Mouse (Mus musculus) ES-E14 (cell line): ENCODE results near the gene Ppan. TPM values are rescaled to one million over a fixed set of nuclear protein-coding genes. Genes with fewer than 3 reads are reported as not detected.
A peak's percentile ranks its signal among the peaks of the same experiment; 100 is the strongest.

Experiments
- DNase-seq: peaks from one replicate; pipeline ENCODE4 v3.0.0-alpha.2; 2013; ENCODE audit warnings: low read depth, low spot score
- H3K27ac ChIP-seq: 2 replicates; pipeline ENCODE4 v1.5.1; 2012; ENCODE audit warnings: low read depth, mild to moderate bottlenecking, low read length, moderate library complexity, mixed read lengths; ENCODE audit not compliant: poor library complexity, insufficient read depth, severe bottlenecking
- H3K36me3 ChIP-seq: 2 replicates; pipeline ENCODE4 v1.6.1; 2012; ENCODE audit warnings: mild to moderate bottlenecking, low read length, moderate library complexity, mixed read lengths; ENCODE audit not compliant: control insufficient read depth, poor library complexity, insufficient read depth, severe bottlenecking
- H3K4me1 ChIP-seq, 2 experiments: fragments of 150-350 bp in 1 of 2; sonication (generic) in 1 of 2; 2 replicates each; pipeline ENCODE4 v1.6.1; 2012; ENCODE audit warnings: low read length in 2 of 2, mild to moderate bottlenecking in 1 of 2, mixed read lengths in 1 of 2; ENCODE audit not compliant: control insufficient read depth in 2 of 2, insufficient read depth in 2 of 2, poor library complexity in 1 of 2
- H3K4me3 ChIP-seq, 2 experiments: fragments of 150-350 bp in 1 of 2; sonication (generic) in 1 of 2; 2 replicates each; pipeline ENCODE4 v1.5.1; 2012; ENCODE audit warnings: low read length in 2 of 2, low read depth in 1 of 2, mild to moderate bottlenecking in 1 of 2, mixed read lengths in 1 of 2; ENCODE audit not compliant: insufficient read depth in 1 of 2, poor library complexity in 1 of 2, severe bottlenecking in 1 of 2
- H3K9ac ChIP-seq: 2 replicates; pipeline ENCODE4 v1.6.1; 2012; ENCODE audit warnings: low read depth, mild to moderate bottlenecking, low read length, mixed read lengths; ENCODE audit not compliant: poor library complexity, insufficient read depth, severe bottlenecking
- H3K9me3 ChIP-seq: fragments of 150-350 bp; sonication (generic); 2 replicates; pipeline ENCODE4 v1.6.1; 2012; ENCODE audit warnings: low read depth, mild to moderate bottlenecking, low read length; ENCODE audit not compliant: control insufficient read depth, insufficient read depth
- CHD2 ChIP-seq: IDR thresholded peaks from 2 replicates; pipeline ENCODE4 v1.6.1; 2014; ENCODE audit warnings: mild to moderate bottlenecking, low read depth, low read length, inconsistent platforms
- HCFC1 ChIP-seq: IDR thresholded peaks from 2 replicates; pipeline ENCODE4 v1.6.1; 2012; ENCODE audit warnings: low read length, inconsistent platforms, borderline replicate concordance; ENCODE audit not compliant: insufficient read depth
- MAFK ChIP-seq: IDR thresholded peaks from 2 replicates; pipeline ENCODE4 v1.6.1; 2014; ENCODE audit warnings: mild to moderate bottlenecking, low read depth, low read length, inconsistent platforms; ENCODE audit not compliant: insufficient read depth
- ZC3H11A ChIP-seq: IDR thresholded peaks from 2 replicates; pipeline ENCODE4 v1.6.1; 2012; ENCODE audit warnings: low read depth, mild to moderate bottlenecking, inconsistent platforms, low read length, borderline replicate concordance
- ZNF384 ChIP-seq: IDR thresholded peaks from 2 replicates; pipeline ENCODE4 v1.6.1; 2012; ENCODE audit warnings: low read depth, low read length, inconsistent platforms
- in situ Hi-C, 2 experiments: fragments of 600-800 bp; cut with MboI; formaldehyde crosslinking; loops; one replicate each; pipeline ENCODE4 v1.15.1; 2025; ENCODE audit warnings: low sequenced_read_pairs in 2 of 2, inconsistent platforms in 1 of 2; ENCODE audit not compliant: unreplicated experiment in 2 of 2
- total RNA-seq: library from RNA; depleted of rRNA; stranded (reverse); fragments of 300-350 nt; gene quantifications from 2 replicates; pipeline ENCODE4 v1.2.3, GENCODE M21; 2012

The Ppan gene
- total RNA-seq, 1 experiment = 179 TPM

DNA sequence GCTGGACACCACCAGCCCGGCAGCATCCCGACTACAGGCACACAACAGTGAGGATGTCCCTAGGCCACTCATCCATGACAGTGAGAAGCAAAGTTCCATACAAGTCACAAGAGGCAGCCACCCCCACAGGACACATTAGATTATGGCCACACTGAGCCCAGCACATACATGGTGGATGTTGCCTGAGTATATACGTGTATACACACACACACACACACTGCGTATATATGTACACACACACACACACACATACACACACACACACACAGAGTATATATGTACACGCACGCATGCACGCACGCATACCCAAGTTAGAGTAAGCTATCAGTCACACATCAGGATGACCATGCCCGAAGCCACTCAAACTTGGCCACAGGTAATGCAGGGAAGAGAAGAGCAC is 7.4 kb downstream of the Ppan start:
- H3K9me3 ChIP-seq = no peaks in the 10 kb centered on the region
- H3K4me1 ChIP-seq = peaks cover 0 to 21% of the 10 kb centered on the region in 2 experiments; a peak in 1 of 4 replicates
- no peak for DNase-seq
- TF ChIP-seq HCFC1 (no peak), MAFK (no peak), ZNF384 (no peak), ZC3H11A (no peak), CHD2 (no peak)
- no peak overlapping the region for H3K4me3 ChIP-seq
- no peak overlapping the region for H3K27ac ChIP-seq
- in situ Hi-C loops = loop anchor here in 1 of 2 experiments (10.0 kb wide), 1 partner anchor 109 kb away; the partner anchor contains the start of gene Mrpl4
- H3K9ac ChIP-seq = no peak overlapping the region
- H3K36me3 ChIP-seq = peaks cover 64% of the 10 kb centered on the region

DNA sequence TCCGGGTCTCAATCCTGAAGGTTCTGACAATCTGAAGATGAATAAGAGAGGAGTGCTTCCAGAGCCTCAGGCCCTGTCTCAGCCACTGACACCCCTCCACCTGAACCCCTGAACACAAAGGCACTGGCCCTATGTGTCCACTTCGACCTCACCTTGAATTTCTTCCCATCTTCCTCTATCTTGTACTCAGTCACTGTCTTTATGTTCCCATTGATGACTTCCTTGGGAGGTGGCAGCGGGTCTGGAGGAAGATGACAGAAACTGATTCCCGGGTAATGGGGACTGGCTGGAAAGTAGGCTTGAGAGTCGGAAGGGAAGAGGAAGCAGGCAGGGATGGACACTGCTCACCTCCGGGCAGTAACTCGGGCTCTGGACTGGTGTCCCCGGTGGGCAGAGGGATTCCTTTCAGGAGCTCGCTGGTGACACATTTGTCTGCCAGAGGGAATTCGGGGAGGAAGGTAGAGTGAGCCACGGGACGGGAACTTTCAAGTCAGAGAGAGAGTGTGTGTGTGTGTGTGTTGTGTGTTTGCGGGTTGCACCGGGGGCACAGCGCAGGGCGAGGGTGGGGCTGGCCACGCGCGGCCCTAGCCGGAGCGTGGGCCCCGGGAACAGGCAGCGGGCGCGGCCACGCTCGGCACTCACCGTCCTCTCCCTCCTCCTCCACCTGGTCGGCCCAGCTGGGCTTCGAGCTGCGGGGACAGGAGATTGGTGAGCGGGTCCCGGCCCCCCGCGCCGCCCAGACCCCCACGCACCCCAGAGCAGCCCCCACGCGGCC is 9.9 kb downstream of the Ppan start:
- peaks cover 0 to 11% of the 10 kb centered on the region in 2 experiments; a peak in 1 of 4 replicates for H3K4me1 ChIP-seq
- H3K36me3 ChIP-seq = peaks cover 41% of the 10 kb centered on the region
- H3K4me3 ChIP-seq = peak overlapping the region; percentile 96 to 100
- in situ Hi-C loops = loop anchor here in 1 of 2 experiments (10.0 kb wide), 1 partner anchor 107 kb away; the partner anchor contains the start of gene Mrpl4
- no peaks in the 10 kb centered on the region for H3K9me3 ChIP-seq
- H3K9ac ChIP-seq = peak overlapping the region; percentile 97
- TF ChIP-seq ZNF384 (no peak), CHD2 (0 out of 2 replicates have a peak, but pooled peaks have one; percentile 4), MAFK (no peak)
- peak overlapping the region; percentile 70 for H3K27ac ChIP-seq
- no peak for DNase-seq

DNA sequence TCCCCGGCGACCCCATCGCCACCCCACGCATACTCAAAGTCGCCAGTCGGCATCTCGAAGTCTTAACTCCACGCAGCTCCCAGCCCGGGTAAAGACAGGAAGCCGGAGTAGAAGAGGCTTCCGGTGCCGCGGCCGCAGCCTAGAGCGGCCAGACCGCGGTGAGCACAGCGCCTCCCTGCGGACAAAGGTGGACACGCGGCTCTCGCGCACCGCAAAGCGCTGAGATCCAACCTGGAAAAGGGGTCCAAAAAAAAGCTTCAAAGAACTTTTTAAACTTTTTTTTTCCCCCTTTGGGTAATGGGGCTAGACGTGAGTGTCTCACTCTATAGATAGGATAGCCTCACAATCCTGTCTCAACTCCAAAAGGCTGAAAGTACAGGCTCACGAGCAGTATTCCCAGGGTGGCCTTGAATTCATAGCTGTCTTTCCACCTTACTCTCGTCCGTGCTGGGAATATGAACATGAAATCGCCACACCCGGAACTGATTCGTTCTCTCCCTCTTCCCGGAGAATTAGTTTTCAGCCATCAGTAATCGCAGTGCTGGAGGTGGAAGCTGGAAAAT is 10.6 kb downstream of the Ppan start, which contains the start of gene Eif3g:
TSS of gene Eif3g (minus strand) at position 113 of the 563 bp plus-strand sequence.
- H3K36me3 ChIP-seq = peaks cover 35% of the 10 kb centered on the region
- peaks cover 0 to 8% of the 10 kb centered on the region in 2 experiments; a peak in 1 of 4 replicates for H3K4me1 ChIP-seq
- in situ Hi-C loops = loop anchor here in 1 of 2 experiments (10.0 kb wide), 1 partner anchor 106 kb away; the partner anchor contains the start of gene Mrpl4
- DNase-seq = peak; percentile 71
- H3K27ac ChIP-seq = peak within 1 kb of the TSS; percentile 70
- peak within 1 kb of the TSS; percentile 97 for H3K9ac ChIP-seq
- TF ChIP-seq ZC3H11A (no peak), HCFC1 (peak; percentile 80; the same call in 1 of the 2 replicates), MAFK (no peak), CHD2 (no peak), ZNF384 (peak; percentile 37; the same call in 1 of the 2 replicates)
- H3K4me3 ChIP-seq = peak within 1 kb of the TSS; percentile 96 to 100
- H3K9me3 ChIP-seq = no peaks in the 10 kb centered on the region

DNA sequence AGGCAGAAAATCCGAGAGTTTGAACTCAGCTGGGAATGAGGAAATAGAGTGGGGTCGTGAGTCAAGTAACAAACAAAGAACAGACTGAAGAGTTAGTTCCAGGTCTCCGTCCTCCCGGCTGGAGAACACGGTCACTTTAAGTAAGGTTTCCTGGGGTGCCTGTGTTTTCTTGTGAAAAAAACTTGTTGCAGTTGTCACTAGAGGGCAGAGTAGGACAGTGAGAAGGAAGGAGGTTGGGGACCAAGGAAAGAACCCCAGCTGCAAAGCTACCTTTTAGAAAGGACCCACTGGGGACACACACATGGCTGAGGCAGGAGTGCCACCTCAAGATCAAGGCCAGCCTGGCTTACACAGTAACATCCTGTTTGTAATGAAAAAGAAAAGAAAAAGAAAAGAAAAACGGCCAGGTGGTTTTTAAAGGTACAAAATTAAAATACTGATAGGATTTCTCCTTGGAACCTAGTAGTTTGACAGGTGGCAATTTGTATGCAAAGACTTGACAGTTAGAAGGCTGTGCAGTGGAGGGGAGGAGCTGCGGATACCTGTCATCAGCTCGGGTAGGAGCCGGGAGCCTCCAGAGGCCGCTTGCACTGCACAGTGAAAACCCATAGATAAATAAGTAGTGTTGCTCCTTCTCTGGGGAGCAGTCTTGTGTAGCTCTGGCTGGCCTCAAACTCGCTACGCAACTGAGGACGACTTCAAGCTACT is 13.6 kb downstream of the Ppan start:
- DNase-seq = no peak
- TF ChIP-seq ZC3H11A (peak; percentile 39; the same call in 1 of the 2 replicates), ZNF384 (peak; percentile 66; the same call in 1 of the 2 replicates), MAFK (no peak)
- in situ Hi-C loops = loop anchor here in 1 of 2 experiments (10.0 kb wide), 1 partner anchor 93 kb away; no protein-coding TSS in a partner anchor
- Histone ChIP-seq H3K27ac (no peak overlapping the region), H3K4me1 (no peaks in the 10 kb centered on the region; a peak in 1 of 4 replicates), H3K36me3 (peaks cover 24% of the 10 kb centered on the region), H3K9me3 (no peaks in the 10 kb centered on the region; the same call in 1 of the 2 replicates), H3K4me3 (no peak overlapping the region), H3K9ac (no peak overlapping the region)
